Mouse (Mus musculus) C2C12 (cell line): Measurements from ENCODE around the gene Ptprt. TPM values are rescaled to one million over a fixed set of nuclear protein-coding genes. Genes with fewer than 3 reads are reported as not detected.

Experiments used
- H3K27me3 ChIP-seq: one replicate; pipeline ENCODE4 v1.6.1; 2011; ENCODE audit not compliant: control insufficient read depth, insufficient read depth, insufficient read length
- H3K36me3 ChIP-seq: one replicate; pipeline ENCODE4 v1.6.1; 2011; ENCODE audit not compliant: control insufficient read depth, insufficient read depth
- H3K4me3 ChIP-seq: one replicate; pipeline ENCODE4 v1.5.1; 2011; ENCODE audit warnings: mild to moderate bottlenecking, control low read depth; ENCODE audit not compliant: poor library complexity, insufficient read depth, severe bottlenecking
- H3K79me2 ChIP-seq: one replicate; pipeline ENCODE4 v1.6.1; 2011; ENCODE audit not compliant: control insufficient read depth, insufficient read depth
- H3K79me3 ChIP-seq: one replicate; pipeline ENCODE4 v1.6.1; 2011; ENCODE audit warnings: low read depth, control low read depth
- H3ac ChIP-seq: one replicate; pipeline ENCODE3; 2011; ENCODE audit warnings: low read depth; ENCODE audit not compliant: control insufficient read depth, insufficient read length
- CEBPB ChIP-seq: IDR thresholded peaks from one replicate; pipeline ENCODE4 v1.6.1; 2011; ENCODE audit warnings: low read depth, mild to moderate bottlenecking, control low read depth, moderate library complexity
- CTCF ChIP-seq: IDR thresholded peaks from one replicate; pipeline ENCODE4 v1.5.1; 2011; ENCODE audit not compliant: control insufficient read depth, insufficient read depth, insufficient read length
- FOSL1 ChIP-seq: IDR thresholded peaks from one replicate; pipeline ENCODE4 v1.8.0; 2011; ENCODE audit warnings: mild to moderate bottlenecking, low read length; ENCODE audit not compliant: poor library complexity, insufficient read depth, severe bottlenecking
- MAX ChIP-seq: IDR thresholded peaks from one replicate; pipeline ENCODE4 v1.6.1; 2011; ENCODE audit warnings: mild to moderate bottlenecking, control low read depth
- MYOD1 ChIP-seq: IDR thresholded peaks from one replicate; pipeline ENCODE4 v1.6.1; 2011; ENCODE audit warnings: low read depth; ENCODE audit not compliant: control insufficient read depth, insufficient read length
- MYOG ChIP-seq: IDR thresholded peaks from one replicate; pipeline ENCODE4 v1.6.1; 2011; ENCODE audit not compliant: control insufficient read depth, insufficient read length; ENCODE audit errors: extremely low read depth
- USF1 ChIP-seq: IDR thresholded peaks from one replicate; pipeline ENCODE4 v1.6.1; 2011; ENCODE audit warnings: low read depth, mild to moderate bottlenecking, control low read depth, moderate library complexity
- polyA plus RNA-seq: library from polyadenylated mRNA; unstranded; fragments of >200 nt; fragmentation: generic; extraction: Trizol; gene quantifications from one replicate; pipeline ENCODE4 v1.2.1, GENCODE M21; 2012; ENCODE audit warnings: missing spikeins

Ptprt gene
- polyA plus RNA-seq, 1 experiment: not detected

DNA sequence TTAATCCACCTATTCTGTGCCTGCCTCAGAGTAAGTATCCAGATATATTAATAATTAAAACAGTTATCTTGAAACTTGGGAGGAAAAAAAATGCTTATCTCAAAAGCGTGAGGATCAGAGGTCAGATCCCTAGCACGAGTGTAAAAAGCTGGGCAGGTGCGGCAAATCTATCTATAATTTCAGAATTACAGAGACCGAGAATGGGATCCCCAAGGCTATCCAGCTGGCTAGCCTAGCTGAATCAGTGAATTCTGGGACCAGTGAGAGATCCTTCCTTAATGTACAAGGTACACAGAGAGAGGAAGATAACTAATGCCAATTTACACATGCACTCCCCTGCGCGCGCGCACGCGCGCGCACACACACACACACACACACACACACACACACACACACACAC lies 31.2 kb upstream of the Ptprt start:
- H3K79me2 ChIP-seq: no peaks in the 10 kb centered on the region
- no peaks in the 10 kb centered on the region for H3K36me3 ChIP-seq
- no peak overlapping the region for H3ac ChIP-seq
- H3K4me3 ChIP-seq: no peak overlapping the region
- H3K79me3 ChIP-seq: no peaks in the 10 kb centered on the region
- TF ChIP-seq FOSL1 (no peak), CEBPB (no peak), USF1 (no peak), CTCF (no peak), MAX (no peak), MYOG (no peak), MYOD1 (no peak)
- peaks cover 3% of the 10 kb centered on the region for H3K27me3 ChIP-seq

DNA sequence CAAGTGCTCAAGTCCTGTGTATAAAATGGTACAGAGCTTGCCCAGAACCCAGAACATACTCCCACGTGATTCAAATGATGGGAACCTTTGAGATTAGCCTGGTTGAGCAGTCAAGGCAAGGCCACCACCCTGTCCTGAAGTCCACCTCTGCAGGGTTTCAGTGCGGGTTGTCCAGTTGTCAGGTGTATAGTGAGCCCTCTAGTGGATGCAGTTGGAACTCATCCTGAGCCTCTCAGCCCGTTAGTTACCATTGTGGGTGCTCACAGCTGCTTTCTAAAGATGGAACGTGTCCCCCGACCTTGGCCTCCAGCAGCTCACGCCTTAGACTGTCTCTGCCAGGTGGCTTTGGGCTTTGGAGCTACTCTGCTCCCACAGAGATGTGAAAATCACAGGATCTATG lies 21.7 kb upstream of the Ptprt start:
- no peaks in the 10 kb centered on the region for H3K36me3 ChIP-seq
- H3K4me3 ChIP-seq: no peak overlapping the region
- TF ChIP-seq MAX: no peak
- TF ChIP-seq CTCF: peak; percentile 20
- no peaks in the 10 kb centered on the region for H3K27me3 ChIP-seq
- no peaks in the 10 kb centered on the region for H3K79me2 ChIP-seq
- H3K79me3 ChIP-seq: no peaks in the 10 kb centered on the region
- no peak overlapping the region for H3ac ChIP-seq

DNA sequence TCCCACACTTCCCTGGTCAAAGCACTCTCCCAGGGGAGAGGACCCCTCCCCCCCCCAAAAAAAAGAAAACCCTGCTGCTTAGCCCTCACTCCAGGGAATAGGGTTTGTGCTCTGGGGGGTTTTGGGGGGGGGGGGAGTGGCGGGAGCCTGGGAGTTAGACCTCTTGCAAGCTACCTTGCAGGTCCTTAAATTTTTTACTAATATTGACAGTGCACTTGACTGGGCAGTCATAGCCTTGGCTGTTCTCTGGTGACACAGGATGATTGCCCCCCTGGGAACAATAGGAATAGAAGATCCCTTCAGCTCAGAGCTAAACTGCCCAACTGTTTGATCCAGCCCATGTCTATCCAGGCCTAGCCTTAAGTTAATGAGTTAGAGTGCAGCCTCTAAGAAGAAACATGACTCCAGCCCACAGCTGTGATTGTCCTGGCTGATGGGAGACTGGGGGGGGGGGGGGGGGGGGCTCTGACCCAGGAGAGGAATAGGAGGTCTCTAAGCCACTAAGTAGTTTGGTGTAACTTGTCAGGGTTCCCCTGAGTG lies 1.6 kb upstream of the Ptprt start:
- TF ChIP-seq CTCF (no peak), MAX (no peak), MYOG (no peak), USF1 (no peak), CEBPB (no peak), MYOD1 (no peak), FOSL1 (no peak)
- Histone ChIP-seq H3ac (no peak overlapping the region), H3K36me3 (no peaks in the 10 kb centered on the region), H3K27me3 (peaks cover 30% of the 10 kb centered on the region), H3K79me3 (no peaks in the 10 kb centered on the region), H3K4me3 (no peak overlapping the region), H3K79me2 (no peaks in the 10 kb centered on the region)

DNA sequence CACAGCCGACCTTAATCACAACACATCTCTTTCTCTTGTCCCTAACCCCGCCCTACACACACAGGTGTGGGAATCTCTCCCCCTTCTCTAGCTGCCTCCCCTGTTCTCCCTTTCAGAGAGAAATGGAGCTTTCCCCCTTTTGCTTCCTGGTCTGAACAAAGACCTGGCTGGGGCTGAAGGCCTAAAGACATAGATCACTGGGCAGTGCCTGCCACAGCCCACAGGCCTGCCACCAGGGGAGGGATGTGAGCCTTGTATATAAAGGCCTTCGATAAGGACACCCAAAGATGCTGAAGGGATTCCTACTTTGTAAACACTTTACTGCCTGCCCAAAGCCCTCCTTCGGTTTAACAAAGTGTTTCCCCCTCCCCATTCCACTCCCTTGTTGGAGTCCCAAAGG lies 786 bp upstream of the Ptprt start:
- H3K4me3 ChIP-seq: no peak overlapping the region
- H3K79me2 ChIP-seq: no peaks in the 10 kb centered on the region
- TF ChIP-seq USF1 (no peak), CTCF (no peak), CEBPB (no peak), MYOG (no peak), FOSL1 (no peak), MAX (no peak), MYOD1 (no peak)
- no peaks in the 10 kb centered on the region for H3K36me3 ChIP-seq
- H3ac ChIP-seq: no peak overlapping the region
- no peaks in the 10 kb centered on the region for H3K79me3 ChIP-seq
- H3K27me3 ChIP-seq: peaks cover 30% of the 10 kb centered on the region

DNA sequence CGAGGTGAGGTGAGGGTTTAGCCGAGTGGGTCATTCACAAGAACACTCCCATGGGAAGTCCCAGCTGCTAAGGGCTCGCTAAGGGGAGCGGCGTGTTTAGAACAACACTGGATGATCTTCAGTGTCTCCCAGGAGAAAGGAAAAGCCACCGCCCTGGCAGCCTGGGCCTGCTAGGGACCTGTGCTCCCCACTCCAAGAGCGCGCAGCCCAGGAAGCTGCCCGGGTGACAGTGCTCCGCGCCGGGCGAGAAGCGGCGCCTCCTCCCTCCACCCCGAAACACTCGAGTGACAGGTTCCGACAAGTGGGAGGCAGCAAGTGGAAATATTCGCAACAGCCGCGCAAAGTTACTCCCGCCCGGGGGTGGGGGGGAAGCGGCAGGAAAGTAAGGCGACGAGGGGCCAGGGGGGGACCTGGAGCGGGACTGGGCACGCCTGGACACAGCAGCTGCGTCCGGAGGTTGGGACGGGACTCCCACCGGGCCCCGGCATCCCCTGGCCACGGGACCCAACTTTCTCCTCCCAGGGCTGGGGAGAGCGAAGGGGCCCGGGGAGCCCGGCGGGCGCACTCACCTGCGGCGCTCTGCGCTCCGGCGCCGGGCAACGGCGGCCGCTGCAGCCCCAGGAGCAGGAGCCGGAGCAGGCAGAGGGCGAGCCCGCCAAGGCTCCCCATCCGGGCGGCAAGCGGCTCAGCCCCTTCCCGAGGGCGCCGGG lies 561 bp downstream of the Ptprt start:
- H3K36me3 ChIP-seq: no peaks in the 10 kb centered on the region
- peaks cover 30% of the 10 kb centered on the region for H3K27me3 ChIP-seq
- H3K79me3 ChIP-seq: no peaks in the 10 kb centered on the region
- no peak overlapping the region for H3K4me3 ChIP-seq
- TF ChIP-seq MYOG (no peak), MYOD1 (no peak), MAX (no peak)
- no peak overlapping the region for H3ac ChIP-seq
- H3K79me2 ChIP-seq: no peaks in the 10 kb centered on the region

DNA sequence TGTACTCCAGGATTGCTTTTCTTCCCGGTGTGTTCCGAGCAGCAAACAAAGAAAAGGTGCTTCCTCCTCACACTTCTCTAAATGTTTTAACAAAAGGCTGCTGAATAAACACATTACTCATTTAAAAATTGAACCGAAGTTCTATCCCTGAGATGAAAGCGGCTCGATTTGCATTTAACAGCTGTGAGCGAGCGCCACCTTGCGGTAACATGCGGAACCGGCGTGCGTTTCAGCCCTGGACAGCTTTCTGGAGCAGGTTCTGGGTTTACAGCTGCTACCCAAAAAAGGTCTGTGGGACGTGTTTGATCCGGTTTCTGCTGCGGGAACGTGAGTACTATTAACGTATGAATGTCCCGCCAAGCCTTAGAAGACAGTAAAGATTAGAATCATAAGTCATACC lies 1.9 kb downstream of the Ptprt start:
- Histone ChIP-seq H3K79me3 (no peaks in the 10 kb centered on the region), H3ac (no peak overlapping the region), H3K4me3 (no peak overlapping the region), H3K79me2 (no peaks in the 10 kb centered on the region), H3K27me3 (peaks cover 30% of the 10 kb centered on the region), H3K36me3 (no peaks in the 10 kb centered on the region)
- TF ChIP-seq CTCF: peak; percentile 84
- TF ChIP-seq MAX: no peak
- TF ChIP-seq CEBPB: no peak
- TF ChIP-seq MYOG: no peak
- no peak for TF ChIP-seq FOSL1
